Mouse (Mus musculus): Measurements from ENCODE around the gene Fam111a. TPM values are rescaled to one million over a fixed set of nuclear protein-coding genes. Genes with fewer than 3 reads are reported as not detected.
"Not testable (repeated sequence)": the region's sequence is repeated elsewhere in the genome, so short reads cannot be mapped to it uniquely, and the experiment has no call there.

The Fam111a gene
- polyA plus RNA-seq (2014; fragmentation: Nextera tagmentation; extraction: Ambion mirVana), result 28.3 and 28.9 TPM in 2 replicates

GRCm38 (mm10) chr19:12545440-12545839, at the start of gene Fam111a:
Gene Fam111a, plus strand, starts transcription at chr19:12545740.
- not testable (repeated sequence) for ATAC-seq (ENCODE audit: low read depth)

GRCm38 (mm10) chr19:12496241-12496640, 49.3 kb upstream of the Fam111a start:
- WGBS, result 84% methylated on average over 2 of the region's 2 CpGs

More at GRCm38 (mm10) chr19:12545440-12545839, at the start of gene Fam111a:
- not testable (repeated sequence) for H3K4me1 ChIP-seq (ENCODE audit: control insufficient read depth, insufficient read depth, low read length); H3K27me3 ChIP-seq (replicated peaks; ENCODE audit: control insufficient read depth, insufficient read depth, low read length); H3K36me3 ChIP-seq (ENCODE audit: control insufficient read depth, insufficient read depth, low read length); H3K4me3 ChIP-seq (ENCODE audit: low read depth, low read length); H3K27ac ChIP-seq (replicated peaks; ENCODE audit: low read depth, low read length); H3K4me2 ChIP-seq (ENCODE audit: low read depth, low read length); H3K9me3 ChIP-seq (ENCODE audit: control insufficient read depth, low read length); H3K9ac ChIP-seq (ENCODE audit: low read depth, low read length)
- 80% methylated on average over 11 of the region's 11 CpGs for WGBS
- DNase-seq (ENCODE audit: low spot score), result peak; percentile 13

GRCm38 (mm10) chr19:12497909-12498308, 47.6 kb upstream of the Fam111a start:
- H3K27ac ChIP-seq (replicated peaks; ENCODE audit: low read depth, low read length), result no peak overlapping the region
- H3K36me3 ChIP-seq (ENCODE audit: control insufficient read depth, insufficient read depth, low read length), result no peaks in the 10 kb centered on the region
- H3K27me3 ChIP-seq (replicated peaks; ENCODE audit: control insufficient read depth, insufficient read depth, low read length), result peaks cover 5% of the 10 kb centered on the region; the same call in 1 of the 2 replicates
- no peak overlapping the region for H3K9ac ChIP-seq (ENCODE audit: low read depth, low read length)
- no peaks in the 10 kb centered on the region for H3K9me3 ChIP-seq (ENCODE audit: control insufficient read depth, low read length)
- H3K4me2 ChIP-seq (ENCODE audit: low read depth, low read length), result no peak overlapping the region
- DNase-seq (ENCODE audit: low spot score), result no peak
- 80% methylated on average over 2 of the region's 2 CpGs for WGBS
- peaks cover 12% of the 10 kb centered on the region; the same call in 1 of the 2 replicates for H3K4me1 ChIP-seq (ENCODE audit: control insufficient read depth, insufficient read depth, low read length)
- ATAC-seq (ENCODE audit: low read depth), result no peak
- no peak overlapping the region for H3K4me3 ChIP-seq (ENCODE audit: low read depth, low read length)

More at GRCm38 (mm10) chr19:12496241-12496640, 49.3 kb upstream of the Fam111a start:
- H3K4me3 ChIP-seq (ENCODE audit: low read depth, low read length), result no peak overlapping the region
- peaks cover 2% of the 10 kb centered on the region; the same call in 1 of the 2 replicates for H3K36me3 ChIP-seq (ENCODE audit: control insufficient read depth, insufficient read depth, low read length)
- H3K27me3 ChIP-seq (replicated peaks; ENCODE audit: control insufficient read depth, insufficient read depth, low read length), result peaks cover 5% of the 10 kb centered on the region; the same call in 1 of the 2 replicates
- H3K9me3 ChIP-seq (ENCODE audit: control insufficient read depth, low read length), result no peaks in the 10 kb centered on the region
- H3K4me2 ChIP-seq (ENCODE audit: low read depth, low read length), result no peak overlapping the region
- H3K4me1 ChIP-seq (ENCODE audit: control insufficient read depth, insufficient read depth, low read length), result peaks cover 12% of the 10 kb centered on the region; the same call in 1 of the 2 replicates
- no peak overlapping the region for H3K9ac ChIP-seq (ENCODE audit: low read depth, low read length)
- DNase-seq (ENCODE audit: low spot score) (no peak), ATAC-seq (ENCODE audit: low read depth) (no peak)
- H3K27ac ChIP-seq (replicated peaks; ENCODE audit: low read depth, low read length), result no peak overlapping the region

GRCm38 (mm10) chr19:12498321-12498720, 47.2 kb upstream of the Fam111a start:
- Histone ChIP-seq H3K27ac (replicated peaks; ENCODE audit: low read depth, low read length) (no peak overlapping the region), H3K27me3 (replicated peaks; ENCODE audit: control insufficient read depth, insufficient read depth, low read length) (peaks cover 5% of the 10 kb centered on the region; the same call in 1 of the 2 replicates), H3K4me3 (ENCODE audit: low read depth, low read length) (no peak overlapping the region), H3K9ac (ENCODE audit: low read depth, low read length) (no peak overlapping the region), H3K9me3 (ENCODE audit: control insufficient read depth, low read length) (no peaks in the 10 kb centered on the region), H3K4me1 (ENCODE audit: control insufficient read depth, insufficient read depth, low read length) (peaks cover 12% of the 10 kb centered on the region; the same call in 1 of the 2 replicates), H3K4me2 (ENCODE audit: low read depth, low read length) (peak overlapping the region; percentile 23; the same call in 1 of the 2 replicates), H3K36me3 (ENCODE audit: control insufficient read depth, insufficient read depth, low read length) (no peaks in the 10 kb centered on the region)
- 82% methylated on average over 4 of the region's 4 CpGs for WGBS
- ATAC-seq (ENCODE audit: low read depth), result no peak
- no peak for DNase-seq (ENCODE audit: low spot score)

GRCm38 (mm10) chr19:12498941-12499340, 46.6 kb upstream of the Fam111a start:
- H3K4me1 ChIP-seq (ENCODE audit: control insufficient read depth, insufficient read depth, low read length), result peaks cover 12% of the 10 kb centered on the region; the same call in 1 of the 2 replicates
- no peak overlapping the region for H3K9ac ChIP-seq (ENCODE audit: low read depth, low read length)
- no CpG with 5 or more reads among the region's 1 CpGs for WGBS
- DNase-seq (ENCODE audit: low spot score) (no peak), ATAC-seq (ENCODE audit: low read depth) (no peak)
- H3K27me3 ChIP-seq (replicated peaks; ENCODE audit: control insufficient read depth, insufficient read depth, low read length), result peaks cover 5% of the 10 kb centered on the region; the same call in 1 of the 2 replicates
- H3K9me3 ChIP-seq (ENCODE audit: control insufficient read depth, low read length), result no peaks in the 10 kb centered on the region
- no peaks in the 10 kb centered on the region for H3K36me3 ChIP-seq (ENCODE audit: control insufficient read depth, insufficient read depth, low read length)
- peak overlapping the region; percentile 94 for H3K4me2 ChIP-seq (ENCODE audit: low read depth, low read length)
- H3K4me3 ChIP-seq (ENCODE audit: low read depth, low read length), result no peak overlapping the region
- no peak overlapping the region for H3K27ac ChIP-seq (replicated peaks; ENCODE audit: low read depth, low read length)

GRCm38 (mm10) chr19:12499485-12499884, 46.1 kb upstream of the Fam111a start:
- H3K27ac ChIP-seq (replicated peaks; ENCODE audit: low read depth, low read length), result 0 out of 2 replicates have a peak overlapping the region, but pooled peaks have one; percentile 24
- H3K4me3 ChIP-seq (ENCODE audit: low read depth, low read length), result peak overlapping the region; percentile 73
- H3K36me3 ChIP-seq (ENCODE audit: control insufficient read depth, insufficient read depth, low read length), result no peaks in the 10 kb centered on the region
- no peaks in the 10 kb centered on the region for H3K9me3 ChIP-seq (ENCODE audit: control insufficient read depth, low read length)
- peak; percentile 73 for DNase-seq (ENCODE audit: low spot score)
- peak overlapping the region; percentile 94 for H3K4me2 ChIP-seq (ENCODE audit: low read depth, low read length)
- H3K27me3 ChIP-seq (replicated peaks; ENCODE audit: control insufficient read depth, insufficient read depth, low read length), result peaks cover 5% of the 10 kb centered on the region; the same call in 1 of the 2 replicates
- WGBS, result 16% methylated on average over 2 of the region's 2 CpGs
- no peak for ATAC-seq (ENCODE audit: low read depth)
- H3K9ac ChIP-seq (ENCODE audit: low read depth, low read length), result peak overlapping the region; percentile 86
- H3K4me1 ChIP-seq (ENCODE audit: control insufficient read depth, insufficient read depth, low read length), result peaks cover 12% of the 10 kb centered on the region; the same call in 1 of the 2 replicates

- Histone ChIP-seq H3K27ac (replicated peaks; ENCODE audit: low read depth, low read length) (0 out of 2 replicates have a peak overlapping the region, but pooled peaks have one; percentile 24), H3K4me3 (ENCODE audit: low read depth, low read length) (peak overlapping the region; percentile 73), H3K4me1 (ENCODE audit: control insufficient read depth, insufficient read depth, low read length) (peaks cover 12% of the 10 kb centered on the region; the same call in 1 of the 2 replicates), H3K9ac (ENCODE audit: low read depth, low read length) (peak overlapping the region; percentile 86), H3K36me3 (ENCODE audit: control insufficient read depth, insufficient read depth, low read length) (no peaks in the 10 kb centered on the region), H3K9me3 (ENCODE audit: control insufficient read depth, low read length) (no peaks in the 10 kb centered on the region), H3K27me3 (replicated peaks; ENCODE audit: control insufficient read depth, insufficient read depth, low read length) (peaks cover 5% of the 10 kb centered on the region; the same call in 1 of the 2 replicates), H3K4me2 (ENCODE audit: low read depth, low read length) (peak overlapping the region; percentile 94)
- DNase-seq (ENCODE audit: low spot score) (peak; percentile 63), ATAC-seq (ENCODE audit: low read depth) (no peak)
- WGBS, result 4% methylated on average over 3 of the region's 3 CpGs
These were observed 45.4 kb upstream of the Fam111a start for GRCm38 (mm10) chr19:12500124-12500523.

- WGBS, result 1% methylated on average over 10 of the region's 38 CpGs
- DNase-seq (ENCODE audit: low spot score) (no peak), ATAC-seq (ENCODE audit: low read depth) (peak; percentile 41)
- Histone ChIP-seq H3K4me3 (ENCODE audit: low read depth, low read length) (peak overlapping the region; percentile 73), H3K4me1 (ENCODE audit: control insufficient read depth, insufficient read depth, low read length) (peaks cover 12% of the 10 kb centered on the region; the same call in 1 of the 2 replicates), H3K9me3 (ENCODE audit: control insufficient read depth, low read length) (no peaks in the 10 kb centered on the region), H3K9ac (ENCODE audit: low read depth, low read length) (peak overlapping the region; percentile 86), H3K4me2 (ENCODE audit: low read depth, low read length) (peak overlapping the region; percentile 94), H3K27me3 (replicated peaks; ENCODE audit: control insufficient read depth, insufficient read depth, low read length) (peaks cover 5% of the 10 kb centered on the region; the same call in 1 of the 2 replicates), H3K27ac (replicated peaks; ENCODE audit: low read depth, low read length) (peak overlapping the region; percentile 88), H3K36me3 (ENCODE audit: control insufficient read depth, insufficient read depth, low read length) (no peaks in the 10 kb centered on the region)
These were observed 44.6 kb upstream of the Fam111a start for GRCm38 (mm10) chr19:12500881-12501311.

Measured in embryonic facial prominence, embryonic 14.5 days (tissue).